ENCODE assay signal across 8 mouse cellular contexts in genomic region chr7:120670153-120670875, GRCm38 (mm10). TPM values are rescaled to one million over a fixed set of nuclear protein-coding genes. Genes with fewer than 3 reads are reported as not detected.
DNase-seq lines count a peak whose midpoint lies in the region; ATAC-seq and TF ChIP-seq lines count a peak whose summit lies in the region.

Gene Pdzd9, minus strand, starts transcription at chr7:120670343.

- in situ Hi-C loops in Patski (cut with MboI; ENCODE audit: low pct_unique_long_range_greater_than_20kb): loop anchor here (5.0 to 10.0 kb wide), 4 partner anchors 52 to 244 kb away; partner anchors contain the start of gene Polr3e

- no peak within 1 kb of the TSS for H3K4me3 ChIP-seq in hindbrain, embryonic 15.5 days
- H3K4me3 ChIP-seq in left cerebral cortex, adult 2 months: no peak within 1 kb of the TSS
- peak within 1 kb of the TSS; percentile 69 for H3K4me3 ChIP-seq in megakaryocyte, embryonic 14.5 days (replicated peaks)

- no peaks in the 10 kb centered on the region for H3K9me3 ChIP-seq in hindbrain, embryonic 15.5 days
- H3K9me3 ChIP-seq in megakaryocyte, embryonic 14.5 days: no peaks in the 10 kb centered on the region

- no peak within 1 kb of the TSS for H3K27ac ChIP-seq in hindbrain, embryonic 15.5 days (replicated peaks)
- no peak within 1 kb of the TSS for H3K27ac ChIP-seq in left cerebral cortex, adult 2 months

- 20% methylated on average over 14 of the region's 14 CpGs for WGBS in hindbrain, embryonic 15.5 days

- intact Hi-C loops in left cerebral cortex, adult 2 months (cut with DNase I): loop anchor here (1.0 to 10.0 kb wide), 4 partner anchors 56 to 244 kb away; partner anchors contain the start of gene Polr3e

- POLR2A ChIA-PET in Patski (lab: Charles Lee): no interaction called here

- H3K4me2 ChIP-seq in hindbrain, embryonic 15.5 days: no peak within 1 kb of the TSS

- no peaks in the 10 kb centered on the region; the same call in 1 of the 2 replicates for H3K4me1 ChIP-seq in hindbrain, embryonic 15.5 days (replicated peaks)
- H3K4me1 ChIP-seq in megakaryocyte, embryonic 14.5 days: peaks cover 27% of the 10 kb centered on the region

- H3K9ac ChIP-seq in hindbrain, embryonic 15.5 days: no peak within 1 kb of the TSS

- H3K27me3 ChIP-seq in Patski: no peaks in the 10 kb centered on the region
- H3K27me3 ChIP-seq in hindbrain, embryonic 15.5 days: no peaks in the 10 kb centered on the region
- peaks cover 18% of the 10 kb centered on the region for H3K27me3 ChIP-seq in megakaryocyte, embryonic 14.5 days (replicated peaks)

- CTCF ChIA-PET in Patski (lab: Charles Lee): interaction anchor here (0.8 to 4.0 kb wide), 15 partner anchors 17 to 249 kb away, joined by 3 to 28 read pairs (median 3); no protein-coding TSS in a partner anchor

- peak; percentile 89 for ATAC-seq in Patski
- ATAC-seq in hindbrain, embryonic 15.5 days (ENCODE audit: low FRiP score, low read depth): peak; percentile 80

- TF ChIP-seq CTCF in Patski (IDR thresholded peaks at IDR 0.05): peak; percentile 90
- peak; percentile 98 for TF ChIP-seq CTCF in left cerebral cortex, adult 2 months (IDR thresholded peaks at IDR 0.05)

- no peak for DNase-seq in Patski (ENCODE audit: low read depth, low spot score)
- DNase-seq in cerebellum, adult 9-11 months: peak; percentile 52
- DNase-seq in frontal cortex, postnatal 14 days (ENCODE audit: low spot score in 2 of 2): peak; percentile 32 to 75
- DNase-seq in left cerebral cortex, adult 2 months (ENCODE audit: extremely low spot score in 1 of 2, low spot score in 2 of 2): peak; percentile 70 to 74
- DNase-seq in right cerebral cortex, adult 18-20 months: peak; percentile 66
- peak; percentile 77 for DNase-seq in urinary bladder, postnatal 25 days (ENCODE audit: low spot score)

- H3K36me3 ChIP-seq in hindbrain, embryonic 15.5 days: no peaks in the 10 kb centered on the region
- H3K36me3 ChIP-seq in megakaryocyte, embryonic 14.5 days (replicated peaks; ENCODE audit: low read length): peaks cover 11% of the 10 kb centered on the region

RNA-seq across cellular contexts. Expression of gene Pdzd9, which starts in this region (rescaled TPM):
- 0.30 TPM for polyA plus RNA-seq in Patski (2021)
- 0.36 and 0.39 TPM in 2 replicates for polyA plus RNA-seq in hindbrain, embryonic 15.5 days (2015; fragmentation: Nextera tagmentation; extraction: Ambion mirVana)
- total RNA-seq in left cerebral cortex, adult 2 months (2021): not detected
- polyA plus RNA-seq in megakaryocyte, embryonic 14.5 days (2012; ENCODE audit: insufficient read depth, low replicate concordance): not detected in 2 replicates

Comparison
In these comparisons a context has a peak if more than half of its experiments do, and no peak if none do; other contexts are left out.
1. Peak in ATAC-seq in Patski; RNA of the gene not detected or under 1 TPM.
2. Peak in ATAC-seq in hindbrain, embryonic 15.5 days; RNA of the gene not detected or under 1 TPM.
3. Peak in DNase-seq in left cerebral cortex, adult 2 months; RNA of the gene not detected or under 1 TPM.